Mouse (Mus musculus) neural tube, embryonic 14.5 days (tissue): ENCODE measurements around the gene Gm11634. TPM values are rescaled to one million over a fixed set of nuclear protein-coding genes. Genes with fewer than 3 reads are reported as not detected.
"Not testable (repeated sequence)": the region's sequence is repeated elsewhere in the genome, so short reads cannot be mapped to it uniquely, and the experiment has no call there.

Experiments used
- ATAC-seq: fragments of 200-750 bp; cut with Nextera tagmentation; 2 replicates; pipeline ENCODE4 v1.8.0; 2017; ENCODE audit warnings: low read depth, mild to moderate bottlenecking, moderate TSS enrichment, moderate library complexity
- H3K27ac ChIP-seq: fragments of 300-500 bp; sonication (generic); 2 replicates; pipeline ENCODE4 v1.5.1; 2014; ENCODE audit warnings: low read depth, mild to moderate bottlenecking, control low read depth, low read length, moderate library complexity, mixed read lengths
- H3K27me3 ChIP-seq: fragments of 300-500 bp; sonication (generic); 2 replicates; pipeline ENCODE4 v1.6.1; 2014; ENCODE audit warnings: low read length; ENCODE audit not compliant: control insufficient read depth, insufficient read depth
- H3K36me3 ChIP-seq: fragments of 300-500 bp; sonication (generic); 2 replicates; pipeline ENCODE4 v1.6.1; 2014; ENCODE audit warnings: low read length, mixed read lengths; ENCODE audit not compliant: control insufficient read depth, insufficient read depth
- H3K4me1 ChIP-seq: fragments of 300-500 bp; sonication (generic); 2 replicates; pipeline ENCODE4 v1.6.1; 2014; ENCODE audit warnings: low read length; ENCODE audit not compliant: control insufficient read depth, insufficient read depth
- H3K4me2 ChIP-seq: fragments of 300-500 bp; sonication (generic); 2 replicates; pipeline ENCODE4 v1.6.1; 2014; ENCODE audit warnings: mild to moderate bottlenecking, low read depth, low read length, control low read depth
- H3K4me3 ChIP-seq: fragments of 300-500 bp; sonication (generic); 2 replicates; pipeline ENCODE4 v1.5.1; 2014; ENCODE audit warnings: low read depth, low read length, control low read depth, mixed read lengths
- H3K9ac ChIP-seq: fragments of 300-500 bp; sonication (generic); replicated peaks from 2 replicates; pipeline ENCODE4 v1.6.1; 2014; ENCODE audit warnings: low read depth, mild to moderate bottlenecking, control low read depth, low read length, mixed read lengths
- H3K9me3 ChIP-seq: fragments of 300-500 bp; sonication (generic); 2 replicates; pipeline ENCODE4 v1.6.1; 2016; ENCODE audit warnings: low read length; ENCODE audit not compliant: control insufficient read depth
- WGBS: fragments of 180-500 bp; shearing (Covaris S2); extraction: QIAGEN DNeasy Blood & Tissue Kit; methylation state at CpG from one replicate; pipeline ENCODE4 v1.1.7; 2014; 5-methylcytosine and 5-hydroxymethylcytosine counted together
- polyA plus RNA-seq: library from polyadenylated mRNA; unstranded; fragments of >200 nt; fragmentation: Nextera tagmentation; extraction: Ambion mirVana; gene quantifications from 2 replicates; pipeline ENCODE4 v1.2.1, GENCODE M21; 2014

Gm11634 gene
- not detected in 2 replicates for polyA plus RNA-seq

GRCm38 (mm10) chr11:101599156-101599555, at the start of gene Gm11634:
TSS of gene Gm11634 (minus strand) at chr11:101599256.
- ATAC-seq, result no peak
- WGBS, result 79% methylated on average over 6 of the region's 6 CpGs
- H3K36me3 ChIP-seq, result no peaks in the 10 kb centered on the region
- H3K27me3 ChIP-seq, result no peaks in the 10 kb centered on the region
- no peak within 1 kb of the TSS for H3K9ac ChIP-seq
- H3K27ac ChIP-seq, result no peak within 1 kb of the TSS
- no peaks in the 10 kb centered on the region for H3K9me3 ChIP-seq
- no peaks in the 10 kb centered on the region for H3K4me1 ChIP-seq
- no peak within 1 kb of the TSS for H3K4me3 ChIP-seq
- H3K4me2 ChIP-seq, result no peak within 1 kb of the TSS

DNA sequence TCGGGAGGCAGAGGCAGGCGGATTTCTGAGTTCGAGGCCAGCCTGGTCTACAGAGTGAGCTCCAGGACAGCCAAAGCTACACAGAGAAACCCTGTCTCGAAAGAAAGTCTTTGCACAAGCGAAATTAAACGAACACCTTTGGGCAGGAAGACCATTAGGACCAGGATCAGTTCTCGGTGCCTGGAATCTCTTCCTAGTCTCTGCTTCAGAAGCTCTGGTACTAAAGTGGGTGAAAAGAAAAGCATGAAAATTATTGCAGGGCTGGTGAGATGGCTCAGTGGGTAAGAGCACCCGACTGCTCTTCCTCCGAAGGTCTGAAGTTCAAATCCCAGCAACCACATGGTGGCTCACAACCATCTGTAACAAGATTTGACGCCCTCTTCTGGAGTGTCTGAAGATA, 48.0 kb upstream of the Gm11634 start:
- not testable (repeated sequence) for H3K4me1 ChIP-seq, H3K27ac ChIP-seq, H3K4me2 ChIP-seq, H3K27me3 ChIP-seq, H3K9me3 ChIP-seq, H3K36me3 ChIP-seq, H3K4me3 ChIP-seq, H3K9ac ChIP-seq, ATAC-seq
- 96% methylated on average over 10 of the region's 10 CpGs for WGBS

GRCm38 (mm10) chr11:101646283-101646794, 47.3 kb upstream of the Gm11634 start:
- not testable (repeated sequence) for H3K4me1 ChIP-seq, H3K36me3 ChIP-seq, H3K9me3 ChIP-seq, H3K27me3 ChIP-seq, ATAC-seq
- peak overlapping the region; percentile 18 for H3K4me3 ChIP-seq
- WGBS, result 17% methylated on average over 15 of the region's 16 CpGs
- H3K4me2 ChIP-seq, result peak overlapping the region; percentile 41; the same call in 1 of the 2 replicates
- peak overlapping the region; percentile 59 for H3K9ac ChIP-seq
- H3K27ac ChIP-seq, result peak overlapping the region; percentile 89

GRCm38 (mm10) chr11:101645411-101646282, 46.6 kb upstream of the Gm11634 start:
- peak overlapping the region; percentile 59 for H3K9ac ChIP-seq
- not testable (repeated sequence) for H3K9me3 ChIP-seq, H3K36me3 ChIP-seq, H3K4me1 ChIP-seq, H3K27me3 ChIP-seq
- H3K27ac ChIP-seq, result peak overlapping the region; percentile 89
- WGBS, result under 1% methylated on average over 43 of the region's 56 CpGs
- peak overlapping the region; percentile 18 for H3K4me3 ChIP-seq
- peak overlapping the region; percentile 41; the same call in 1 of the 2 replicates for H3K4me2 ChIP-seq
- ATAC-seq, result peak; percentile 88

- not testable (repeated sequence) for H3K4me2 ChIP-seq, H3K27me3 ChIP-seq, H3K9me3 ChIP-seq, H3K4me1 ChIP-seq, H3K4me3 ChIP-seq, H3K36me3 ChIP-seq, ATAC-seq, H3K9ac ChIP-seq
- H3K27ac ChIP-seq, result peak overlapping the region; percentile 52
- WGBS, result 5% methylated on average over 4 of the region's 4 CpGs
Observed at GRCm38 (mm10) chr11:101645043-101645410, 46.0 kb upstream of the Gm11634 start.

- Histone ChIP-seq H3K9ac (no peak overlapping the region), H3K4me2 (no peak overlapping the region), H3K27ac (no peak overlapping the region; the same call in 1 of the 2 replicates), H3K9me3 (no peaks in the 10 kb centered on the region), H3K4me3 (no peak overlapping the region), H3K4me1 (peaks cover 2% of the 10 kb centered on the region; the same call in 1 of the 2 replicates), H3K36me3 (no peaks in the 10 kb centered on the region), H3K27me3 (no peaks in the 10 kb centered on the region)
- ATAC-seq, result no peak
- WGBS, result 60% methylated on average over 3 of the region's 3 CpGs
Observed at GRCm38 (mm10) chr11:101644591-101644990, 45.5 kb upstream of the Gm11634 start.

GRCm38 (mm10) chr11:101642931-101643330, 43.9 kb upstream of the Gm11634 start:
- H3K4me2 ChIP-seq, result no peak overlapping the region
- ATAC-seq, result no peak
- H3K9me3 ChIP-seq, result no peaks in the 10 kb centered on the region
- no peak overlapping the region for H3K27ac ChIP-seq
- no peaks in the 10 kb centered on the region for H3K27me3 ChIP-seq
- no peak overlapping the region for H3K4me3 ChIP-seq
- WGBS, result 58% methylated on average over 5 of the region's 5 CpGs
- no peaks in the 10 kb centered on the region for H3K36me3 ChIP-seq
- H3K9ac ChIP-seq, result no peak overlapping the region
- H3K4me1 ChIP-seq, result peaks cover 2% of the 10 kb centered on the region; the same call in 1 of the 2 replicates

- WGBS, result 8% methylated on average over 13 of the region's 26 CpGs
- not testable (repeated sequence) for H3K4me1 ChIP-seq, H3K27me3 ChIP-seq, H3K9me3 ChIP-seq, H3K4me2 ChIP-seq, H3K36me3 ChIP-seq
- Histone ChIP-seq H3K9ac (peak overlapping the region; percentile 42; the same call in 1 of the 2 replicates), H3K4me3 (0 out of 2 replicates have a peak overlapping the region, but pooled peaks have one; percentile 25), H3K27ac (peak overlapping the region; percentile 82; the same call in 1 of the 2 replicates)
- peak; percentile 77 for ATAC-seq
Observed at GRCm38 (mm10) chr11:101641710-101642642, 42.9 kb upstream of the Gm11634 start.
